Mouse (Mus musculus): ENCODE results near the gene Nt5dc3. TPM values are rescaled to one million over a fixed set of nuclear protein-coding genes. Genes with fewer than 3 reads are reported as not detected.

Nt5dc3 gene
- polyA plus RNA-seq, 1 experiment from 2014 or later = 2.3 TPM

DNA sequence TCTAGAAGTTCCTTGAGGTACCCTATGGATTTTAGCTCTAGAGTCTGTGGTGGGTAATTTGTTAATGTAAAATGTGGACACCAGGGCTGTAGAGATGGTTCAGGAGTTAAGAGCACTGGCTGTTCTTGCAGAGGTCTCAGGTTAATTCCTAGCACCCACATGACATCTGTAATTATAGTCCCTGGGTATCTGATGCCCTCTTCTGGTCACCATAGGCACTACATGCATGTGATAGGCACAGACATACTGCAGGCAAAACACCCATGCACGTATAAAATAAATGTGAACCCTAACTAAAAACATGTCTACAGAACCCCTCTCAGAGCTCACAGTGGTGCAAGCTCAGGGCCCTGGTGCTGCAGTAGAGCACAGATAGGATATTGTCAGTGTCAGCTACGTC, 50.7 kb downstream of the Nt5dc3 start:
- H3K9ac ChIP-seq (ENCODE audit: low read depth, low read length) = no peak overlapping the region
- H3K4me3 ChIP-seq (ENCODE audit: low read depth, low read length) = no peak overlapping the region
- DNase-seq (ENCODE audit: low spot score) (no peak), ATAC-seq (ENCODE audit: low read depth) (no peak)
- no peaks in the 10 kb centered on the region for H3K4me1 ChIP-seq (ENCODE audit: control insufficient read depth, insufficient read depth, low read length)
- no peaks in the 10 kb centered on the region for H3K9me3 ChIP-seq (ENCODE audit: control insufficient read depth, low read length)
- H3K27me3 ChIP-seq (replicated peaks; ENCODE audit: control insufficient read depth, insufficient read depth, low read length) = no peaks in the 10 kb centered on the region
- H3K36me3 ChIP-seq (ENCODE audit: control insufficient read depth, insufficient read depth, low read length) = peaks cover 15% of the 10 kb centered on the region; the same call in 1 of the 2 replicates
- no peak overlapping the region for H3K27ac ChIP-seq (replicated peaks; ENCODE audit: low read depth, low read length)
- WGBS = 90% methylated on average over 2 of the region's 2 CpGs
- no peak overlapping the region for H3K4me2 ChIP-seq (ENCODE audit: low read depth, low read length)

DNA sequence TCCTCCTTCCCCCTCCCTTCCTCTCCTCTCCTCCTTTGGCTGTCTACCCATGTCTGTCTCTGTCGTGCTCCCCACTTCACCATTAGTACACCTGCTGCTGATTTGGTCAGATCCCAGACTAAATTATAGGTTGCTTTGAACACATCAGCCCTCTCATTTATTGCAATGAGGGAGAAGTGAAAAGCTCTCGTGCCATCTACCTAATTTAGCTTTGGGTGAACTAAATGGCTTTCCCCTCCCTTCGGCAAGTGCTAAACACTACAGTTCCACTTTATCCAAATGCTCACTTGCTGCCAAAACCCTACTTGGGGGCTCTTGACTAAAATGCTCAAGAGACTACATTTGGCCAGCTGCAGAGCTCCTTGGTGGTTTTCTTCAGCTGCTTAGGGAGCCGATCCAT, 58.0 kb downstream of the Nt5dc3 start:
- 73% methylated on average over 4 of the region's 4 CpGs for WGBS

DNA sequence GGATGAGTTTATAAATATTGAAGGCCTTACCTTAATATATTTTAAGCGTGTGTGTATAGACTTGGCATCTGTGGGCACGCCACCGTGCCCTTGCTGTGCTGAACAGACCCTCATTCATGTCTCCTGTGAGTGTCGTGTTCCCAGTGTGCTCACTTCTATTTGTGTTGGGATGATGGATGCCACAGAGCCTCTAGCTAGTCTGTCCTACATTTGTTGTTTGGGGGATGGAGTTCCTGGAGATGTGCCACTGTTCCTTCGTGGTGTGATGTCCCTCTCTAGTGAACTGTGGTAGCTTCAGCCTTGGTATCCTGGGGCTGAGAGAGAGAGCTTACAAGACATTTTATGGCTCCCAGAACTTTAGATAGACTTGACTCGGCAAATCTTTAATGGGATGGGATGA, 60.0 kb downstream of the Nt5dc3 start:
- ATAC-seq (ENCODE audit: low read depth) (no peak), DNase-seq (ENCODE audit: low spot score) (no peak)
- 83% methylated on average over 6 of the region's 6 CpGs for WGBS

More for the DNA sequence above, 58.0 kb downstream of the Nt5dc3 start:
- H3K4me3 ChIP-seq (ENCODE audit: low read depth, low read length) = no peak overlapping the region
- 0 out of 2 replicates have a peak, but pooled peaks cover 8% of the 10 kb centered on the region for H3K36me3 ChIP-seq (ENCODE audit: control insufficient read depth, insufficient read depth, low read length)
- ATAC-seq (ENCODE audit: low read depth) = no peak
- H3K9me3 ChIP-seq (ENCODE audit: control insufficient read depth, low read length) = no peaks in the 10 kb centered on the region
- no peak for DNase-seq (ENCODE audit: low spot score)
- no peak overlapping the region for H3K4me2 ChIP-seq (ENCODE audit: low read depth, low read length)
- no peaks in the 10 kb centered on the region for H3K27me3 ChIP-seq (replicated peaks; ENCODE audit: control insufficient read depth, insufficient read depth, low read length)
- H3K27ac ChIP-seq (replicated peaks; ENCODE audit: low read depth, low read length) = no peak overlapping the region
- no peak overlapping the region for H3K9ac ChIP-seq (ENCODE audit: low read depth, low read length)
- H3K4me1 ChIP-seq (ENCODE audit: control insufficient read depth, insufficient read depth, low read length) = no peaks in the 10 kb centered on the region

DNA sequence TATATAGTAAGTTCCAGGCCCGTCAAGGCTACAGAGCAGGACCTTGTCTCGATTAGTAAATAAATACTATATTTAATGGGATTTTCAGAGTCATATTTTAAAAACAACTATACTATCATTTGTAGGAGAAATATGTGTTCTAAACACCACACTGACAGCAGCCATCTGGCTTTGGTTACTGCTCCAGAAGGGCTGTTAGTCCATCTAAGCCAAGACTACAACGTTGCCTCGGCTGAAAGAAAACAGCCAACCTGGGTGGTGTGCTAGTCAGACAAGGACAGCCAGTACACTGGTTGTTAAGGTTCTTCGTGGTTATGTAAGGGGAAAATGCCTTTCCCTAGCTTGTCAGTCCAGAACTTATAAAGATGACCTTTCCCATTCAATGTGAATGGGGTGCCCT, 63.9 kb downstream of the Nt5dc3 start:
- H3K9ac ChIP-seq (ENCODE audit: low read depth, low read length) = no peak overlapping the region
- no peak for ATAC-seq (ENCODE audit: low read depth)
- WGBS = 58% methylated on average over 5 of the region's 5 CpGs
- no peak for DNase-seq (ENCODE audit: low spot score)
- H3K36me3 ChIP-seq (ENCODE audit: control insufficient read depth, insufficient read depth, low read length) = no peaks in the 10 kb centered on the region
- H3K9me3 ChIP-seq (ENCODE audit: control insufficient read depth, low read length) = no peaks in the 10 kb centered on the region
- H3K27ac ChIP-seq (replicated peaks; ENCODE audit: low read depth, low read length) = no peak overlapping the region
- no peak overlapping the region for H3K4me2 ChIP-seq (ENCODE audit: low read depth, low read length)
- no peaks in the 10 kb centered on the region for H3K4me1 ChIP-seq (ENCODE audit: control insufficient read depth, insufficient read depth, low read length)
- H3K27me3 ChIP-seq (replicated peaks; ENCODE audit: control insufficient read depth, insufficient read depth, low read length) = no peaks in the 10 kb centered on the region
- no peak overlapping the region for H3K4me3 ChIP-seq (ENCODE audit: low read depth, low read length)

More for the DNA sequence above, 60.0 kb downstream of the Nt5dc3 start:
- H3K4me1 ChIP-seq (ENCODE audit: control insufficient read depth, insufficient read depth, low read length) = no peaks in the 10 kb centered on the region
- no peaks in the 10 kb centered on the region for H3K36me3 ChIP-seq (ENCODE audit: control insufficient read depth, insufficient read depth, low read length)
- no peaks in the 10 kb centered on the region for H3K9me3 ChIP-seq (ENCODE audit: control insufficient read depth, low read length)
- no peak overlapping the region for H3K27ac ChIP-seq (replicated peaks; ENCODE audit: low read depth, low read length)
- no peaks in the 10 kb centered on the region for H3K27me3 ChIP-seq (replicated peaks; ENCODE audit: control insufficient read depth, insufficient read depth, low read length)
- no peak overlapping the region for H3K4me2 ChIP-seq (ENCODE audit: low read depth, low read length)
- no peak overlapping the region for H3K4me3 ChIP-seq (ENCODE audit: low read depth, low read length)
- no peak overlapping the region for H3K9ac ChIP-seq (ENCODE audit: low read depth, low read length)

DNA sequence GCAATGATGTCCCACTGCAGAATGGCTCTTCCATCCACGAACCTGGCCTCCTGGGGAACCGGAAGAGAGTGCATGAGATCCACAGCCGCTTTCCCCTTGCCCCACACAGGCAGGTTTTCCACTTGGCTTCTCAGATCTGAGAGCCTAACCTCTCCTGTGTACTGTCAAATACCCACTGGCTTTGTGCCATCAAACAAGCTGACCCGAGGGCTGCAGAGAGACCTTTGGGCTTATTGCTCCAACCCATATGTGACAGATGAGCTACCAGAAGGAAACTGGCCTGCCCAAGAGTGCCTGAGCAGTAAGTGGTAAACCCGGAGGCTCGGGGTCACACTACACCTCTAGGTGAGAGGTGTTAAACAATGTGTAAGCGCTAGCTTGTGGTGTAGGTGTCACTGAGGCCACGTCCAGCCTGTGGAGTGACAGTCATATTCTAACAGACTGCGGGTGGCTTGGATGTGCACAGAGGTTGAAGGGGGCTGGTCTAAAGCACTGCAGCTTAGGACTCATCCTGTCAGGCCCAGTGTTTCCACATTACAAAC, 68.2 kb downstream of the Nt5dc3 start:
- ATAC-seq (ENCODE audit: low read depth) (no peak), DNase-seq (ENCODE audit: low spot score) (no peak)
- H3K27ac ChIP-seq (replicated peaks; ENCODE audit: low read depth, low read length) = no peak overlapping the region
- no peaks in the 10 kb centered on the region for H3K9me3 ChIP-seq (ENCODE audit: control insufficient read depth, low read length)
- no peaks in the 10 kb centered on the region for H3K27me3 ChIP-seq (replicated peaks; ENCODE audit: control insufficient read depth, insufficient read depth, low read length)
- H3K9ac ChIP-seq (ENCODE audit: low read depth, low read length) = no peak overlapping the region
- no peak overlapping the region for H3K4me2 ChIP-seq (ENCODE audit: low read depth, low read length)
- WGBS = 75% methylated on average over 9 of the region's 9 CpGs
- H3K36me3 ChIP-seq (ENCODE audit: control insufficient read depth, insufficient read depth, low read length) = no peaks in the 10 kb centered on the region
- H3K4me1 ChIP-seq (ENCODE audit: control insufficient read depth, insufficient read depth, low read length) = no peaks in the 10 kb centered on the region
- H3K4me3 ChIP-seq (ENCODE audit: low read depth, low read length) = no peak overlapping the region

DNA sequence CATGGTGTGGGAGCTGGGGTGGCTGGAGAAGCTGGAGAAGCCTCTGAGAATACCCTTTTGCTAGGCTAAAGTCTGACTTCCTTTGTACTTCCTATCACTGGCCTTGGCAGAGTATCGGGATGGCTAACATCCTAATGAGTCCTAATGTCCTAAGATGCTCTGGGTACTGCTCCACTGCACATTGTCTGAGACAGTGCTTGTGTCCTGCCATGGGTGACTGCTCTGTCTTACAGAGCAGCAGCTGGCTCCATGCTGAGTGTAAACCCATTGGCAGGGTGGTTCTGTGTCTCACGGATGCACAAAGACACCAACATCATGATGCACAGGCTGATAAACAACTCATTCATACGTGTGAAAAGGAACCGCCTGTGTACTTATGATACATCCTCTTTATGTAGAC, 70.3 kb downstream of the Nt5dc3 start:
- Histone ChIP-seq H3K4me1 (ENCODE audit: control insufficient read depth, insufficient read depth, low read length) (no peaks in the 10 kb centered on the region), H3K27ac (replicated peaks; ENCODE audit: low read depth, low read length) (no peak overlapping the region), H3K4me2 (ENCODE audit: low read depth, low read length) (no peak overlapping the region), H3K36me3 (ENCODE audit: control insufficient read depth, insufficient read depth, low read length) (no peaks in the 10 kb centered on the region), H3K9ac (ENCODE audit: low read depth, low read length) (no peak overlapping the region), H3K27me3 (replicated peaks; ENCODE audit: control insufficient read depth, insufficient read depth, low read length) (no peaks in the 10 kb centered on the region), H3K4me3 (ENCODE audit: low read depth, low read length) (no peak overlapping the region), H3K9me3 (ENCODE audit: control insufficient read depth, low read length) (no peaks in the 10 kb centered on the region)
- DNase-seq (ENCODE audit: low spot score) (no peak), ATAC-seq (ENCODE audit: low read depth) (no peak)
- 88% methylated on average over 4 of the region's 4 CpGs for WGBS

DNA sequence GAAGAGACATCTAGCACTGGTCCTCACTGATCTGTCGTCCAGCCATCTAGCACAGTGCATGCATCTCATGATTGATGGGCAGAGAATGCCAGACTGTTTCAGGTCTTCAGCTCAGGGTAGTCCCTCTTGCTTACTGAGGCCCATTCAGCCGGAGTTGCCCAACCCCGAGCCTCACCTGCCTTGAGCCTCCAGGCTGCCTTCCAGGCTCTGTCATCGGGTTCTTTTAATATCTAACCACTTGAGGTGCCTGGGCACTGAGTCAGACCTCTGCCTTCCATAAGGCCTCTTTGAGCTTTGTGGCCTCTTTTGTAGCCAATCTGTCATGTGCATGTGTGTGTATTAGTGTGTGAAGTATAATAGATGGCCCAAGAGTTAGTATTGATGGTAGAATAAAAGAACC, 70.7 kb downstream of the Nt5dc3 start:
- 82% methylated on average over 4 of the region's 4 CpGs for WGBS
- Histone ChIP-seq H3K4me1 (ENCODE audit: control insufficient read depth, insufficient read depth, low read length) (no peaks in the 10 kb centered on the region), H3K4me3 (ENCODE audit: low read depth, low read length) (no peak overlapping the region), H3K4me2 (ENCODE audit: low read depth, low read length) (no peak overlapping the region), H3K36me3 (ENCODE audit: control insufficient read depth, insufficient read depth, low read length) (no peaks in the 10 kb centered on the region), H3K27me3 (replicated peaks; ENCODE audit: control insufficient read depth, insufficient read depth, low read length) (no peaks in the 10 kb centered on the region), H3K27ac (replicated peaks; ENCODE audit: low read depth, low read length) (no peak overlapping the region), H3K9ac (ENCODE audit: low read depth, low read length) (no peak overlapping the region), H3K9me3 (ENCODE audit: control insufficient read depth, low read length) (no peaks in the 10 kb centered on the region)
- no peak for DNase-seq (ENCODE audit: low spot score)
- ATAC-seq (ENCODE audit: low read depth) = no peak

DNA sequence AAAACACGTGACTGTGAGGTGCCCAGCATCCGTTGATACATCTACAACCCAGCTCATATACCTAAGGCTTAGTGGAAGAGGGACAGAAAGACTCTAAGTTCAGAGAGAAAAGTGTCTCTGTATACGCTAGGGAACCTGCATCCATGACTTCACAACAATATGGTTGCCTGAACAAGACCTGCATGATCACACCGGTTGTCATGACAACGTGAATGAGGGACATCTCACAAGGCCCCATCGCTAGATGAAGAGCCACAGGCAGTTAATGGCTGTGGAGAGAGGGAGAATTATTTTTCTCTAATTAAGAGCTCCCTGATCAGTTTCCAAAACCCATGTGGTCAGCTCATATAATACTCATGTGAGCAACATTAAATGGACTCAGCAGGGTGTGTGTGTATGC, 73.4 kb downstream of the Nt5dc3 start:
- no peak overlapping the region for H3K27ac ChIP-seq (replicated peaks; ENCODE audit: low read depth, low read length)
- no peak overlapping the region for H3K4me3 ChIP-seq (ENCODE audit: low read depth, low read length)
- H3K4me1 ChIP-seq (ENCODE audit: control insufficient read depth, insufficient read depth, low read length) = no peaks in the 10 kb centered on the region
- DNase-seq (ENCODE audit: low spot score) (no peak), ATAC-seq (ENCODE audit: low read depth) (no peak)
- 81% methylated on average over 6 of the region's 6 CpGs for WGBS
- H3K27me3 ChIP-seq (replicated peaks; ENCODE audit: control insufficient read depth, insufficient read depth, low read length) = no peaks in the 10 kb centered on the region
- no peaks in the 10 kb centered on the region for H3K9me3 ChIP-seq (ENCODE audit: control insufficient read depth, low read length)
- H3K4me2 ChIP-seq (ENCODE audit: low read depth, low read length) = no peak overlapping the region
- no peaks in the 10 kb centered on the region for H3K36me3 ChIP-seq (ENCODE audit: control insufficient read depth, insufficient read depth, low read length)
- no peak overlapping the region for H3K9ac ChIP-seq (ENCODE audit: low read depth, low read length)

DNA sequence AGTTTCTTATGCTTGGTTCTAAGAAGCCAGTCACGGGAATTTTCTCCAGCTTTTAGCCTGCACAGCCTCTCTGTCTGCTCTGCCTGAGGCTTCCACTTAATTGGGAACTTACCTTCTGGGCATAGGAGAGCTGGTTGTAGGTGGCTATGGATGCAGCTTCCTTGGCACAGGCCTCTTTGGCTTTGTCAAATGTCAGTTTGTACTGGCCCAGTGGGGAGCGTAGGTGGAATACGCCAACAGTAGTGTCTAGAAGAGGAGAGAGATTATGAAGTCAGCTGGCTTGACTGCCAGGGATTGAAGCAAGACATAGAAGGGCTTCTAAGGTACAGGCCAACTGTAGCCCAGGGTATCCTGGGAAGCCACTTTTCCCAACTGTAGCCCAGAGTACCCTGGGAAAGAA, 74.6 kb downstream of the Nt5dc3 start:
- Histone ChIP-seq H3K4me1 (ENCODE audit: control insufficient read depth, insufficient read depth, low read length) (no peaks in the 10 kb centered on the region), H3K27me3 (replicated peaks; ENCODE audit: control insufficient read depth, insufficient read depth, low read length) (no peaks in the 10 kb centered on the region), H3K4me2 (ENCODE audit: low read depth, low read length) (no peak overlapping the region), H3K9me3 (ENCODE audit: control insufficient read depth, low read length) (no peaks in the 10 kb centered on the region), H3K4me3 (ENCODE audit: low read depth, low read length) (no peak overlapping the region), H3K9ac (ENCODE audit: low read depth, low read length) (no peak overlapping the region), H3K27ac (replicated peaks; ENCODE audit: low read depth, low read length) (no peak overlapping the region), H3K36me3 (ENCODE audit: control insufficient read depth, insufficient read depth, low read length) (no peaks in the 10 kb centered on the region)
- DNase-seq (ENCODE audit: low spot score) = no peak
- WGBS = 83% methylated on average over 3 of the region's 3 CpGs
- no peak for ATAC-seq (ENCODE audit: low read depth)
